ENCODE assay signal across 8 mouse cellular contexts in the genomic region with DNA sequence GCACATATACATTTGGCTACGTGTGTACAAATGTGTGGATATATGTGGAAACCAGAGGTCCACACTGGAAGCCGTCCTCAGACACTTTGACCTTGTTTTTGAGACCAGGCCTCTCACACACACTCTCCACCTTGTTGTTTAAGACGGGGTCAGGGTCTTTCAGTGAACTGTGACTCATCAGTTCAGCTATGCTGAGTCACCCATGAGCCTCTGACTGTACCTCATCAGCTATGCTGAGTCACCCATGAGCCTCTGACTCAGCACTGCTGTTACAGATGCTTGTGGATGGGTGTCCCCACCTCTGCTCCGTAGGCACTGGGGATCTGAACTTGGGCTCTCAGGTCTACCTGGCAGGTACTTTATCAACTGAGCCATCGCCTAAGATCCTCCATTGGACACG.
DNase-seq lines count a peak whose midpoint lies in the region; ATAC-seq and TF ChIP-seq lines count a peak whose summit lies in the region.

No protein-coding gene starts in this region.

- peak; percentile 59 for ATAC-seq in heart, embryonic 14.5 days (ENCODE audit: insufficient number of reproducible peaks, insufficient read depth, low FRiP score, low read depth)
- ATAC-seq in limb, embryonic 13.5 days (ENCODE audit: low FRiP score, low read depth): peak; percentile 36; the same call in 1 of the 2 replicates

- DNase-seq in heart, postnatal 25 days (ENCODE audit: low spot score): no peak
- peak; percentile 89 for DNase-seq in 3T3-L1 (ENCODE audit: low read depth, low spot score)
- peak; percentile 26 for DNase-seq in adipocyte (ENCODE audit: low spot score)
- DNase-seq in cerebellum, adult 2 months: no peak
- no peak for DNase-seq in cerebellum, adult 9-11 months
- no peak for DNase-seq in lung, postnatal 4 days

- no peak overlapping the region for H3K27ac ChIP-seq in heart, embryonic 14.5 days (replicated peaks in 1 of 2; ENCODE audit: control insufficient read depth in 1 of 2, insufficient read depth in 1 of 2, low read depth in 2 of 2, low read length in 2 of 2)
- no peak overlapping the region for H3K27ac ChIP-seq in limb, embryonic 13.5 days
- no peak overlapping the region for H3K27ac ChIP-seq in cerebellum, adult 2 months (ENCODE audit: insufficient read depth, low read length)

- no peak for TF ChIP-seq POLR2A in cerebellum, adult 2 months (IDR thresholded peaks at IDR 0.05; ENCODE audit: borderline replicate concordance, insufficient read depth, low read length)

- no peaks in the 10 kb centered on the region for H3K27me3 ChIP-seq in heart, embryonic 14.5 days (ENCODE audit: control insufficient read depth, insufficient read depth, low read length)
- H3K27me3 ChIP-seq in limb, embryonic 13.5 days: no peaks in the 10 kb centered on the region
- no peaks in the 10 kb centered on the region for H3K27me3 ChIP-seq in cerebellum, adult 2 months (ENCODE audit: control insufficient read depth, insufficient read depth, low read length)

- no peak for TF ChIP-seq CTCF in cerebellum, adult 2 months (IDR thresholded peaks at IDR 0.05; ENCODE audit: borderline replicate concordance, insufficient read depth, low read depth, low read length)

- no peak overlapping the region for H3K4me2 ChIP-seq in heart, embryonic 14.5 days (ENCODE audit: low read length)
- H3K4me2 ChIP-seq in limb, embryonic 13.5 days (replicated peaks): no peak overlapping the region

- H3K4me1 ChIP-seq in heart, embryonic 14.5 days (ENCODE audit: control insufficient read depth in 2 of 2, insufficient read depth in 2 of 2, low read length in 2 of 2): no peaks in the 10 kb centered on the region
- 0 out of 2 replicates have a peak, but pooled peaks cover 4% of the 10 kb centered on the region for H3K4me1 ChIP-seq in limb, embryonic 13.5 days
- no peaks in the 10 kb centered on the region for H3K4me1 ChIP-seq in cerebellum, adult 2 months (ENCODE audit: control insufficient read depth, insufficient read depth, low read length)

- no peaks in the 10 kb centered on the region for H3K9me3 ChIP-seq in heart, embryonic 14.5 days (ENCODE audit: control insufficient read depth, low read length)
- no peaks in the 10 kb centered on the region for H3K9me3 ChIP-seq in limb, embryonic 13.5 days

- no peak overlapping the region for H3K4me3 ChIP-seq in heart, embryonic 14.5 days (ENCODE audit: control insufficient read depth in 1 of 2, insufficient read depth in 1 of 2, low read depth in 1 of 2, low read length in 2 of 2)
- no peak overlapping the region for H3K4me3 ChIP-seq in limb, embryonic 13.5 days
- H3K4me3 ChIP-seq in cerebellum, adult 2 months (replicated peaks; ENCODE audit: insufficient read depth, low read depth, low read length): no peak overlapping the region

- no peak overlapping the region for H3K9ac ChIP-seq in heart, embryonic 14.5 days (ENCODE audit: low read length)
- no peak overlapping the region for H3K9ac ChIP-seq in limb, embryonic 13.5 days

- WGBS in heart, embryonic 14.5 days: 80% methylated on average over 6 of the region's 6 CpGs
- WGBS in limb, embryonic 13.5 days: 83% methylated on average over 6 of the region's 6 CpGs
- WGBS in cerebellum, adult 2 months: 93% methylated on average over 6 of the region's 6 CpGs

- intact Hi-C loops in heart, postnatal 25 days (cut with DNase I): no loop called here

- peaks cover 8% of the 10 kb centered on the region; the same call in 1 of the 2 replicates for H3K36me3 ChIP-seq in heart, embryonic 14.5 days (ENCODE audit: control insufficient read depth, insufficient read depth, low read length)
- no peaks in the 10 kb centered on the region for H3K36me3 ChIP-seq in limb, embryonic 13.5 days

Comparison
In these comparisons a context has a peak if more than half of its experiments do, and no peak if none do; other contexts are left out.
1. DNase-seq: peak in 3T3-L1 (single experiment) and adipocyte (single experiment); none in heart, postnatal 25 days (single experiment), cerebellum, adult 2 months (0 of 2), cerebellum, adult 9-11 months (single experiment) and lung, postnatal 4 days (0 of 2).